ENCODE assay signal across 14 mouse cellular contexts in genomic region chr2:26030288-26030687, GRCm38 (mm10). TPM values are rescaled to one million over a fixed set of nuclear protein-coding genes. Genes with fewer than 3 reads are reported as not detected.
DNase-seq lines count a peak whose midpoint lies in the region; ATAC-seq and TF ChIP-seq lines count a peak whose summit lies in the region.
"Had no signal": no experiment of that assay in that cellular context is flagged by ENCODE, and none has a peak within 500 bp of the region (broad histone marks: within the 10 kb centered on the region; RNA-seq: fewer than 3 reads in every experiment).

No protein-coding gene starts in this region.

- no peak overlapping the region for H3K9ac ChIP-seq in forebrain, postnatal 0 days
- no peak overlapping the region for H3K9ac ChIP-seq in forebrain, embryonic 14.5 days (ENCODE audit: low read length)
- no peak overlapping the region for H3K9ac ChIP-seq in lung, postnatal 0 days (replicated peaks; ENCODE audit: low read depth)
- H3K9ac ChIP-seq: limb, embryonic 13.5 days had no signal

- H3K9me3 ChIP-seq in forebrain, postnatal 0 days (ENCODE audit: low read length): no peaks in the 10 kb centered on the region
- H3K9me3 ChIP-seq in forebrain, embryonic 14.5 days (replicated peaks; ENCODE audit: control insufficient read depth, low read length): no peaks in the 10 kb centered on the region
- no peaks in the 10 kb centered on the region for H3K9me3 ChIP-seq in lung, postnatal 0 days (ENCODE audit: low read length)
- H3K9me3 ChIP-seq: forebrain, embryonic 10.5 days; G1E; heart, embryonic 10.5 days; limb, embryonic 13.5 days had no signal

- intact Hi-C loops in left cerebral cortex, postnatal 4 days (cut with DNase I): no loop called here

- no peak for DNase-seq in forebrain, postnatal 0 days
- no peak for DNase-seq in forebrain, embryonic 14.5 days (ENCODE audit: low spot score)
- no peak for DNase-seq in lung, postnatal 0 days (ENCODE audit: low spot score)
- DNase-seq in lung, postnatal 4 days: no peak
- peak; percentile 24 for DNase-seq in naive thymus-derived CD4-positive, alpha-beta T cell, adult 2 months (ENCODE audit: low read depth)
- DNase-seq in left cerebral cortex, postnatal 4 days: no peak
- no peak for DNase-seq in urinary bladder, postnatal 25 days (ENCODE audit: low spot score)
- DNase-seq: thymus, postnatal 25 days had no signal

- no peaks in the 10 kb centered on the region for H3K36me3 ChIP-seq in forebrain, postnatal 0 days (ENCODE audit: insufficient read depth)
- no peaks in the 10 kb centered on the region for H3K36me3 ChIP-seq in forebrain, embryonic 14.5 days (ENCODE audit: control insufficient read depth, insufficient read depth, low read length)
- H3K36me3 ChIP-seq in lung, postnatal 0 days (ENCODE audit: insufficient read depth, low read length): no peaks in the 10 kb centered on the region
- H3K36me3 ChIP-seq: forebrain, embryonic 10.5 days; G1E; heart, embryonic 10.5 days; limb, embryonic 13.5 days had no signal

- no peaks in the 10 kb centered on the region; the same call in 1 of the 2 replicates for H3K4me1 ChIP-seq in forebrain, postnatal 0 days (ENCODE audit: insufficient read depth)
- no peaks in the 10 kb centered on the region for H3K4me1 ChIP-seq in forebrain, embryonic 14.5 days (ENCODE audit: control insufficient read depth, insufficient read depth, low read length)
- H3K4me1 ChIP-seq in lung, postnatal 0 days (ENCODE audit: insufficient read depth, low read depth, low read length): no peaks in the 10 kb centered on the region
- H3K4me1 ChIP-seq in cortical plate, adult 2 months (ENCODE audit: control insufficient read depth, insufficient read depth, low read length): no peaks in the 10 kb centered on the region
- H3K4me1 ChIP-seq: forebrain, embryonic 10.5 days; heart, embryonic 10.5 days had no signal

- TF ChIP-seq POLR2A in cortical plate, adult 2 months (IDR thresholded peaks at IDR 0.05; ENCODE audit: extremely low read depth, insufficient read depth, low read length): no peak

- no peak for TF ChIP-seq EP300 in lung, postnatal 0 days (IDR thresholded peaks at IDR 0.05)

- no peak overlapping the region for H3K4me3 ChIP-seq in forebrain, postnatal 0 days (ENCODE audit: low read depth, low read length)
- H3K4me3 ChIP-seq in forebrain, embryonic 14.5 days (ENCODE audit: low read depth, low read length): no peak overlapping the region
- no peak overlapping the region for H3K4me3 ChIP-seq in lung, postnatal 0 days (ENCODE audit: low read depth, low read length)
- H3K4me3 ChIP-seq in cortical plate, adult 2 months (ENCODE audit: insufficient read depth, low read length): no peak overlapping the region
- H3K4me3 ChIP-seq: forebrain, embryonic 10.5 days; heart, embryonic 10.5 days; limb, embryonic 13.5 days had no signal

- H3K27ac ChIP-seq in forebrain, postnatal 0 days (ENCODE audit: low read depth, low read length): no peak overlapping the region
- H3K27ac ChIP-seq in forebrain, embryonic 14.5 days (ENCODE audit: low read depth, low read length): no peak overlapping the region
- H3K27ac ChIP-seq in lung, postnatal 0 days (ENCODE audit: low read length): no peak overlapping the region
- H3K27ac ChIP-seq in cortical plate, adult 2 months (ENCODE audit: insufficient read depth, low read length): no peak overlapping the region
- H3K27ac ChIP-seq: forebrain, embryonic 10.5 days; heart, embryonic 10.5 days; limb, embryonic 13.5 days had no signal

- 50% methylated on average over 3 of the region's 3 CpGs for WGBS in forebrain, postnatal 0 days
- 45% methylated on average over 3 of the region's 3 CpGs for WGBS in forebrain, embryonic 14.5 days
- 43% methylated on average over 3 of the region's 3 CpGs for WGBS in lung, postnatal 0 days

- no peak overlapping the region for H3K4me2 ChIP-seq in forebrain, postnatal 0 days (ENCODE audit: low read depth)
- H3K4me2 ChIP-seq in forebrain, embryonic 14.5 days (ENCODE audit: low read length): no peak overlapping the region
- no peak overlapping the region for H3K4me2 ChIP-seq in lung, postnatal 0 days (replicated peaks; ENCODE audit: low read depth, low read length)
- H3K4me2 ChIP-seq: limb, embryonic 13.5 days had no signal

- peaks cover 15% of the 10 kb centered on the region for H3K27me3 ChIP-seq in forebrain, postnatal 0 days (ENCODE audit: insufficient read depth, low read length)
- no peaks in the 10 kb centered on the region for H3K27me3 ChIP-seq in forebrain, embryonic 14.5 days (replicated peaks; ENCODE audit: control insufficient read depth, insufficient read depth, low read length)
- H3K27me3 ChIP-seq in lung, postnatal 0 days (replicated peaks; ENCODE audit: insufficient read depth, low read length): no peaks in the 10 kb centered on the region

- ATAC-seq in forebrain, postnatal 0 days: no peak
- ATAC-seq in forebrain, embryonic 14.5 days: no peak
- no peak for ATAC-seq in lung, postnatal 0 days
- ATAC-seq: midbrain, embryonic 16.5 days had no signal

- TF ChIP-seq CTCF in forebrain, postnatal 0 days (IDR thresholded peaks at IDR 0.05; ENCODE audit: low read depth): peak; percentile 25; the same call in 1 of the 2 replicates
- peak; percentile 48 for TF ChIP-seq CTCF in lung, postnatal 0 days (IDR thresholded peaks at IDR 0.05)
- 0 out of 2 replicates have a peak, but pooled peaks have one; percentile 10 for TF ChIP-seq CTCF in cortical plate, adult 2 months (IDR thresholded peaks at IDR 0.05; ENCODE audit: extremely low read depth, insufficient read depth, low read length)

RNA-seq across cellular contexts. Expression of gene Ubac1, which starts 8.7 kb away (rescaled TPM):
- 121 and 126 TPM in 2 replicates for total RNA-seq in forebrain, postnatal 0 days (2014; rRNA removed)
- polyA plus RNA-seq in forebrain, postnatal 0 days (2015; fragmentation: Nextera tagmentation; extraction: Ambion mirVana): 139 and 150 TPM in 2 replicates
- polyA plus RNA-seq in forebrain, embryonic 14.5 days (2014; fragmentation: Nextera tagmentation; extraction: Ambion mirVana): 107 and 121 TPM in 2 replicates
- polyA plus RNA-seq in lung, postnatal 0 days (2015; fragmentation: Nextera tagmentation; extraction: Ambion mirVana): 39.2 and 40.6 TPM in 2 replicates
- polyA plus RNA-seq in cortical plate, adult 2 months (2012; rRNA removed): 70.3 and 76.6 TPM in 2 replicates
- total RNA-seq in left cerebral cortex, postnatal 4 days (2021): 10 to 100 TPM; 90.5 to 92.0 TPM

RNA-seq across cellular contexts. Expression of gene Camsap1, which starts 47.2 kb away (rescaled TPM):
- 132 and 140 TPM in 2 replicates for total RNA-seq in forebrain, postnatal 0 days (2014; rRNA removed)
- 50.4 and 60.0 TPM in 2 replicates for polyA plus RNA-seq in forebrain, postnatal 0 days (2015; fragmentation: Nextera tagmentation; extraction: Ambion mirVana)
- 30.9 and 61.3 TPM in 2 replicates for polyA plus RNA-seq in forebrain, embryonic 14.5 days (2014; fragmentation: Nextera tagmentation; extraction: Ambion mirVana)
- polyA plus RNA-seq in lung, postnatal 0 days (2015; fragmentation: Nextera tagmentation; extraction: Ambion mirVana): 5.2 and 5.4 TPM in 2 replicates
- 31.6 and 32.4 TPM in 2 replicates for polyA plus RNA-seq in cortical plate, adult 2 months (2012; rRNA removed)
- total RNA-seq in left cerebral cortex, postnatal 4 days (2021): 100 to 1,000 TPM; 195 to 203 TPM
